Mouse (Mus musculus): ENCODE data around the gene Kdm5a. TPM values are rescaled to one million over a fixed set of nuclear protein-coding genes. Genes with fewer than 3 reads are reported as not detected.

Kdm5a gene
- polyA plus RNA-seq, 1 experiment, result 69.1 TPM

DNA sequence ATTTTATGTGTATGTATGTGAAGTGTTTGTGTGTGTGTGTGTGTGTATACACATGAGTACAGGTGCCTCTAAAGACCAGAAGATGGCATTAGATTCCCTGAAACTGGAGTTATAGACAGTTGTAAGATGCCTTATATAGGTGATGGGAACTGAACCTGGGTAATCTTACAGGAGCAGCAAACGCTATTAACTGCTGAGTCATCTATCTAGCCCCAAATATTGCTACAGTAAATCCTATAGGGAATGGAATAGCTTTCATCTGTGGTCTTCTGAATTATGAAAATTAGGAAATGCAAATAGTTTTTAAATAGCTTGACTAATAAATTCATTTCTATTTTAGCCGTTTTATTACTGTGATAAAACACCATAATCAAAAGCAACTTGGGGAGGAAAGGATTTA, 28.9 kb downstream of the Kdm5a start:
- no peaks in the 10 kb centered on the region for H3K4me1 ChIP-seq (ENCODE audit: control insufficient read depth, insufficient read depth, low read length)
- no peak overlapping the region for H3K4me3 ChIP-seq (ENCODE audit: insufficient read depth, low read depth, low read length)
- 90% methylated on average over 2 of the region's 2 CpGs for WGBS
- TF ChIP-seq CTCF (IDR thresholded peaks at IDR 0.05; ENCODE audit: insufficient read depth, low read depth, low read length) (no peak), POLR2A (IDR thresholded peaks at IDR 0.05; ENCODE audit: insufficient read depth, low read depth, low read length) (no peak)
- H3K27ac ChIP-seq (ENCODE audit: insufficient read depth, low read depth, low read length), result no peak overlapping the region

DNA sequence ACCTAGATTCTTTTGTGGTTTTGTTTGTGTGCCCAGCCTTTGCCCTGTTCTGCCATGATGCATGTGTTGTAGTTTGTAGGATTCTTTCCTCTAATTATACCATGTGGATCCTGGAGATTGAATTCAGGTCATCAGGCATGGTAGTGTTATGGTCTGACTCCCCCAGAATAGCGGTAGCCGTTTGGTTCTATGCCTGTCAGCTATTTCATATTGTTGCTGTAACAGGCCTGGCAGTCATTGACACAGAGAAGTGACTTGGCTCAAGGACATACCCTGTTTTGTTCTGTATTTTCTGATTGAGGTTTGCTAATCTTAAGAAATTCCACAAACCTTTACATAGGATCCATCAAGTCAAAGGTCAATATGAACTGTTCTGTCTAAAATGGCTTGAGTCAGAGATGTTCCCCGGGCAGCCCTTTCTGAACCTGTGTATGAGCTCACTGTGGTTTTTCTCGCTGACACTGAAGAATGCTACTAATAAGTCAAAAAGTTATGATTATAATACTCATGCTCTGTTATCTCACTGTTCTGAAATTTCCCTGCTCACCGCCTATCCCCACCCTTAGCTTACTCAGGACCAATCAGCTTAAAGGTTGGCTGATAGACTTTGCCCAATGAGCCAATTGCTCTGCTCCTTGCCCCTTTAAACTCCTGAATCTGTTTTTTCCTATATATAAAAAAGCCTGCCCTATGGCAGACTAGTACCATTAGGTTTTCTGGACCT, 31.9 kb downstream of the Kdm5a start:
- Histone ChIP-seq H3K4me1 (ENCODE audit: control insufficient read depth, insufficient read depth, low read length) (no peaks in the 10 kb centered on the region), H3K27ac (ENCODE audit: insufficient read depth, low read depth, low read length) (no peak overlapping the region), H3K4me3 (ENCODE audit: insufficient read depth, low read depth, low read length) (no peak overlapping the region)
- WGBS, result 97% methylated on average over 5 of the region's 5 CpGs
- TF ChIP-seq CTCF (IDR thresholded peaks at IDR 0.05; ENCODE audit: insufficient read depth, low read depth, low read length) (no peak), POLR2A (IDR thresholded peaks at IDR 0.05; ENCODE audit: insufficient read depth, low read depth, low read length) (no peak)

DNA sequence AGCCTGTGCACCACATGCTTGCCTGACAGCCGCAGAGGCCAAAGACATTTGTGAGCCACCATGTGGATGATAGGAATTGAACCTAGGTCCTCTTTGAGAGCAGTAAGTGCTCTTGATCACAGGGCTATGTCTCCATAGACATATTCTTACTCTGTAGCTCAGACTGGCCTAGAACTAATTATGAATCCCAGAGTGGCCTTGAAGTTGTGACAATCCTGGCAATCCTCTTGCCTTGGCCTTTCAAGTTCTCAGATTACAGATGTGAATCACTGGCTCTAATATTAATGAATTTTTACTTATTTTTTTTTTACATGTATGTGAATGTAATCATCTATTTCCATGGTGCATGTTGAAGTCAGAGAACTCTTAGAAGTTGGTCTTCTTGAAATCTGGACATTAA, 40.0 kb downstream of the Kdm5a start:
- 97% methylated on average over 1 of the region's 1 CpGs for WGBS
- TF ChIP-seq POLR2A (IDR thresholded peaks at IDR 0.05; ENCODE audit: insufficient read depth, low read depth, low read length), result no peak
- no peak for TF ChIP-seq CTCF (IDR thresholded peaks at IDR 0.05; ENCODE audit: insufficient read depth, low read depth, low read length)
- no peak overlapping the region for H3K27ac ChIP-seq (ENCODE audit: insufficient read depth, low read depth, low read length)
- no peak overlapping the region for H3K4me3 ChIP-seq (ENCODE audit: insufficient read depth, low read depth, low read length)
- H3K4me1 ChIP-seq (ENCODE audit: control insufficient read depth, insufficient read depth, low read length), result no peaks in the 10 kb centered on the region

DNA sequence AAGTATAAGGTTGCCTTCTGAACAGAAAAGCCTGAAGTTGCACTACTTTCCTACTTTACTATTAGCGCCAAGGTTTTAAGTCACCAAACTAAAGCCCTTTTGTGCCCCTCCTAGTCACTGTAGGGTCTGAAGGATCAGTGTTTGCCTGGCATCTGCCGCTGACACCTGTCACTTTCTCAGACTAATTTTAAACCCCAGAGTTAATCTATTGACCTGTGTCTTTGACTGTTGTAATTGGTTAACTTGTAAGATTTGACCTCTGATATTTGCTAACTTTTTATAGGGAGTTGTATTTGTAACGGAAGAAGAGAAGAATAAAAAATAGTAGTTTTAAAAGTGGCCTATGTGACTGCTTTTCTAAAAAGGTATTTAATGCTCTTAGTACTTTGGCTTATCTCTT, 74.2 kb downstream of the Kdm5a start:
- Histone ChIP-seq H3K4me1 (ENCODE audit: control insufficient read depth, insufficient read depth, low read length) (no peaks in the 10 kb centered on the region), H3K4me3 (ENCODE audit: insufficient read depth, low read depth, low read length) (no peak overlapping the region), H3K27ac (ENCODE audit: insufficient read depth, low read depth, low read length) (no peak overlapping the region)
- WGBS, result 88% methylated on average over 3 of the region's 3 CpGs
- no peak for TF ChIP-seq POLR2A (IDR thresholded peaks at IDR 0.05; ENCODE audit: insufficient read depth, low read depth, low read length)
- no peak for TF ChIP-seq CTCF (IDR thresholded peaks at IDR 0.05; ENCODE audit: insufficient read depth, low read depth, low read length)

DNA sequence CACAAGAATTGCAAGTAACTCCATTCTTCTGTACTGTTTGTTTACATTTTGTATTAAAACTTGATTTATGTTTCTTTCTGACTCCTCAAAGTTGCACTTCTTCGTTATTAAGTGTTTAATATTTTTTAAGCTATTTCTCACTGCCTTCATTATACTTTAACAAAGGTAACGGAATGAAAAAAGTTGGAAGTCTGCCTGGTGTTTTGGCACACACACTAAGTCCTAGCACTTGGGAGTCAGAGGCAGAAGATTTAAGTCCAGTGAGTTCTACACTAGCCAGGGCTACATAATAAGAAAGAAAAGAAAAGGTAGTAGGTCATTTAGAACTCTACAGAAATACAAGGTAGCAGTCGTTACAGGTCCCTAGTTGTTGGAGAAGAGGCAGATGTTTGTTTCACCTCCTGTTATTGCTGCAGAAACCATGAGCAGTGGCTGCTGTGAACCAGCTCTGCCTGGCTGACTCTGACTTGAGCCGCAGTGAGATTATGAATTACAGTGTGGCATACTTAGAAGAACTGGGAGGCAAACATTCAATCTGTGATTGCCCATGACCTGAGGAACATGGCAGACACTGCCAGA, 78.3 kb downstream of the Kdm5a start:
- WGBS, result 55% methylated on average over 4 of the region's 4 CpGs
- TF ChIP-seq CTCF (IDR thresholded peaks at IDR 0.05; ENCODE audit: insufficient read depth, low read depth, low read length) (no peak), POLR2A (IDR thresholded peaks at IDR 0.05; ENCODE audit: insufficient read depth, low read depth, low read length) (no peak)
- H3K4me1 ChIP-seq (ENCODE audit: control insufficient read depth, insufficient read depth, low read length), result no peaks in the 10 kb centered on the region

DNA sequence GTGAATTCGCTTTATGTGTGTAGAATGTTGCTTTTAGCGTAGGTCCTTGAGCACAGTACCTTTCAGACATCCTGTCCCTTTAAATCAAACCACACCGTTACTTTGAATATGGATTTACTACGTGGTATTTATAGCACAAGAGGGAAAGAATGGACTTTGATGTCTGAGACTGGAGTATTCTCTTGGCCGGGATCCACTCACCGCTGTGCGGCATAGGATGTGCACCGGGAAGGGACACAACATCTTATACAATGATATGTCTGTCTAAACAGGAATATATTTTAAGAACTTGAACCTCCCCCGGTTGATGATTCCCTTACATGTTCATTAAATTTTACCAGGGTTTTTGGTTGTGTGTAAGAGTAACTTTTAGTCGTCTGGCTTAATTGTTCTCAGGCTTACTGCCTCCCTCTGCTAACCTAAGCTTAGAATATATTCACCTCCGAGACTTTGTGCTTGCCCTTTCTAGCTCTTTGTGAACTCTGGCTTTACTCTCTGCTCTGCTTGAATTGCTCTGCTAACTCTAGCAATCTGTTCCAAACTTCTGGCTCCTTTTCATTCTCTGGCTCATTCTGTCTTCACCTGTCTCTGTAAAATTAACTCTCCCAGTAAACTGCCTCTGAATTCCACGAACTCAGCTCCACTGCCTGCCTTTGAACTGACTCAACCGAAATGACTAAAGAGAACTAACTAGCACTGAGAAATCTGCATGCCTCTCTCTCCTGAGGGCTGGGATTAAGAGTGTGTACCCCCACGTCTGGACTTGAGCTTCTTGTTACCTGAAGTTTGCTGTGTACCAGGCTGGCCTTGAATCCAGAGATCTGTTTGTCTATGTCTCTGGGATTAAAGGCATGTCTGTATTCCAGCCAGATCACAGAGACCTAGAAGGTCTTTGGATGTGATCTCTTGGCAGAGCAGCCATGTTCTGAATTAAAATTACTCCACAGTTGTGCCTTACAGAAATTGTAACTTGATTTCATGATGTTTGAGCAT, 79.7 kb downstream of the Kdm5a start:
- Histone ChIP-seq H3K4me1 (ENCODE audit: control insufficient read depth, insufficient read depth, low read length) (no peaks in the 10 kb centered on the region), H3K4me3 (ENCODE audit: insufficient read depth, low read depth, low read length) (no peak overlapping the region), H3K27ac (ENCODE audit: insufficient read depth, low read depth, low read length) (no peak overlapping the region)
- no peak for TF ChIP-seq POLR2A (IDR thresholded peaks at IDR 0.05; ENCODE audit: insufficient read depth, low read depth, low read length)
- no peak for TF ChIP-seq CTCF (IDR thresholded peaks at IDR 0.05; ENCODE audit: insufficient read depth, low read depth, low read length)
- WGBS, result 46% methylated on average over 14 of the region's 14 CpGs

More for the DNA sequence above, 78.3 kb downstream of the Kdm5a start:
- Histone ChIP-seq H3K4me3 (ENCODE audit: insufficient read depth, low read depth, low read length) (no peak overlapping the region), H3K27ac (ENCODE audit: insufficient read depth, low read depth, low read length) (no peak overlapping the region)

DNA sequence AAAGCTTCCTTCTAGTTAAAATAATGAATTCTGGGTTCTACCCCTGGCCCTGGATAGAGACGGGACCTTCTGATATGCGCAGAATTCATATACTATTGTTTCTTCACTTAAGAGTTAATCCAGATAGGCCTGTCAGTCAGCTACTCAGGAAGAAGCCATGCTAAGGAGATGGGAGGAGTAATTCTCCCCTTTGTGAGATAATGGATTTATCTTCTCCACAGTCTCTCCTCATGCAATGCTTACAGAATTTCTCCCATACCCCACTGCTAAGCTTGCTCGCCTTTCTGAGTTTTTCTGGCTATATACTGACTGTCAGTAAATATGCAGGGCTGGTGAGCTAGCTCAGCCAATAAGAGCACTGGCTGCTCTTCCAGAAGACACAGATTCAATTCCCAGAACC, 86.3 kb downstream of the Kdm5a start:
- Histone ChIP-seq H3K4me1 (ENCODE audit: control insufficient read depth, insufficient read depth, low read length) (no peaks in the 10 kb centered on the region), H3K4me3 (ENCODE audit: insufficient read depth, low read depth, low read length) (no peak overlapping the region), H3K27ac (ENCODE audit: insufficient read depth, low read depth, low read length) (no peak overlapping the region)
- WGBS, result 90% methylated on average over 3 of the region's 3 CpGs
- TF ChIP-seq CTCF (IDR thresholded peaks at IDR 0.05; ENCODE audit: insufficient read depth, low read depth, low read length) (no peak), POLR2A (IDR thresholded peaks at IDR 0.05; ENCODE audit: insufficient read depth, low read depth, low read length) (no peak)

DNA sequence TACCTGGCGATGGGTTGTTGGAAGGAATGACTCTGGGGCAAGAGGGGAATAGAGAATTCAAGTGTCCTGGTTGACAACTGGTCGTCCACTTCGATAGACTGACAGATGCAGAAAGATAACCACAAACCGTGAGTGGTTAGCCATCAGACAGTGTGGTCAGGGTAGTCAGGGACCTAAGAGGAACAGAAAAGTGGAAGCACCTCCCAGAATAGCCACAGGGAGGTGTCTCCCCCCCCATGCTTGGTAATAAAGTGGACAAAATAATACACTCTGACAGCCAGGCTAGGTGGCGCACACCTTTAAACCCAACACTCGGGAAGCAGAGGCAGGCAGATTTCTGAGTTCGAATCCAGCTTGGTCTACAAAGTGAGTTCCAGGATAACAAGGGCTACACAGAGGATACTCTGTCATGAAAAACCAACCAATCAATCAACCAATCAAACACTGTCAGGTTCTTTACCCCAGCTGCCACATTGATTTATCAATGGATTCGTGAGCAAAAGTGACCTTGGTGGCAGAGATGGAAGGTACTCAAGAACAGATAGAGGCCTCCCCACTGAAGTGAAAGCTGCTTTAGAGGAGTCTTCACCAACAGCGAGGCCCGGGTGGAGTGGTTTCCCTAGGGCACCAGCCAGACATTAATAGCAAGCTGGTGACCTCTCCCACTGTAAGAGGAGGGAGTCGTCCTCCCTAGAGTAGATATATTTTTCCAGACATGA, 88.6 kb downstream of the Kdm5a start:
- H3K27ac ChIP-seq (ENCODE audit: insufficient read depth, low read depth, low read length), result no peak overlapping the region
- TF ChIP-seq POLR2A (IDR thresholded peaks at IDR 0.05; ENCODE audit: insufficient read depth, low read depth, low read length), result no peak
- TF ChIP-seq CTCF (IDR thresholded peaks at IDR 0.05; ENCODE audit: insufficient read depth, low read depth, low read length), result no peak
- H3K4me1 ChIP-seq (ENCODE audit: control insufficient read depth, insufficient read depth, low read length), result no peaks in the 10 kb centered on the region
- 96% methylated on average over 11 of the region's 11 CpGs for WGBS
- no peak overlapping the region for H3K4me3 ChIP-seq (ENCODE audit: insufficient read depth, low read depth, low read length)

Data from olfactory bulb, adult 2 months (tissue).